Mouse (Mus musculus) heart, embryonic 10.5 days (tissue): ENCODE measurements around the gene Krtap9-3. TPM values are rescaled to one million over a fixed set of nuclear protein-coding genes. Genes with fewer than 3 reads are reported as not detected.

Experiments used
- DNase-seq: peaks from one replicate; pipeline ENCODE4 v3.0.0-alpha.2; 2017; ENCODE audit warnings: low spot score
- H3K27ac ChIP-seq: fragments of 300-500 bp; sonication (generic); 2 replicates; pipeline ENCODE4 v1.5.1; 2016; ENCODE audit warnings: mild to moderate bottlenecking
- H3K27me3 ChIP-seq: fragments of 300-500 bp; sonication (generic); 2 replicates; pipeline ENCODE4 v1.6.1; 2016; ENCODE audit warnings: mild to moderate bottlenecking; ENCODE audit not compliant: poor library complexity, insufficient read depth, severe bottlenecking
- H3K36me3 ChIP-seq: fragments of 300-500 bp; sonication (generic); 2 replicates; pipeline ENCODE4 v1.6.1; 2016; ENCODE audit warnings: mild to moderate bottlenecking, moderate library complexity
- H3K4me1 ChIP-seq: fragments of 300-500 bp; sonication (generic); 2 replicates; pipeline ENCODE4 v1.6.1; 2016; ENCODE audit warnings: mild to moderate bottlenecking
- H3K4me3 ChIP-seq: fragments of 300-500 bp; sonication (generic); 2 replicates; pipeline ENCODE4 v1.5.1; 2016; ENCODE audit warnings: mild to moderate bottlenecking, moderate library complexity
- H3K9me3 ChIP-seq: fragments of 300-500 bp; sonication (generic); 2 replicates; pipeline ENCODE4 v1.6.1; 2016; ENCODE audit warnings: mild to moderate bottlenecking, moderate library complexity
- WGBS: fragments of 180-500 bp; shearing (Covaris S2); methylation state at CpG from one replicate; pipeline ENCODE4 v1.1.7; 2016; 5-methylcytosine and 5-hydroxymethylcytosine counted together
- polyA plus RNA-seq: library from polyadenylated mRNA; unstranded; fragments of >200 nt; fragmentation: Nextera tagmentation; extraction: Ambion mirVana; gene quantifications from 2 replicates; pipeline ENCODE4 v1.2.1, GENCODE M21; 2016

Gene Krtap9-3
- polyA plus RNA-seq, 1 experiment from 2014 or later = not detected

DNA sequence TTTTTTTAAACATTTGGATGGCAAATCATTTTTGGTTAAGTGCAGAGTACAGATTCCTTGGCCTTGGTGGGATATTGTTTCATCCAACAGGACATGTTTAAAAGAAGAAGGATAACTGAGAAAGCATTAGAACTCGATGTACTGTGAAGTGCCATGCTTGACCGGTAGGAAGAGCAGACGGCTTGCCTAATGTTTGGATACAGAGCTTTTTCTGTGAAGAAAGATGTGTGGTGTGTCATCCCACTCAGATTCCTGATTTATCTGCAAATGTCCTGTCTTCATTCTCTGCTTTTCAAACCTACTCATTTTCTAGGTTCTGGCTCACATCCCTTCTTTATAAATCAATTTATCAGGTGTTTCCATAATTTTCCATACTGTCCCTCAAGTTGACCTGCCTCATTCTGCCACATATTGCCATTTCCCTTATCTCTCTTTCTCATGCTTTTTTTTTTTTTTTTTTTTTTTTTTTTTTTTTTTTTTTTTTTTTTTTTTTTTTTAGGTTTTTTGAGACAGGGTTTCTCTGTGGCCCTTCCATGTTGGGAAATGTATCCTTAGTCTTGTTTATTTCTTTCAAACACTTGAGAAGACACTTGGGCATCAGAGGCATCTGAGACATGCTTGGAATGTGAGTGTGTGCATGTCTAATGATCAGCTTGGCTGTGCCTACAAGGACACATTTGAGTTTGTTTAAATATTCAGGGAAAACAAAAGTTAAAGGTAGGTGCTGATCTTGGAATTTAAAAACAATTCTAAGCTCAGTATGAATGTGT is 39.7 kb downstream of the Krtap9-3 start:
- 75% methylated on average over 3 of the region's 3 CpGs for WGBS
- no peak for DNase-seq
- Histone ChIP-seq H3K27me3 (no peaks in the 10 kb centered on the region), H3K9me3 (no peaks in the 10 kb centered on the region), H3K4me3 (no peak overlapping the region), H3K36me3 (no peaks in the 10 kb centered on the region), H3K27ac (no peak overlapping the region), H3K4me1 (no peaks in the 10 kb centered on the region)

DNA sequence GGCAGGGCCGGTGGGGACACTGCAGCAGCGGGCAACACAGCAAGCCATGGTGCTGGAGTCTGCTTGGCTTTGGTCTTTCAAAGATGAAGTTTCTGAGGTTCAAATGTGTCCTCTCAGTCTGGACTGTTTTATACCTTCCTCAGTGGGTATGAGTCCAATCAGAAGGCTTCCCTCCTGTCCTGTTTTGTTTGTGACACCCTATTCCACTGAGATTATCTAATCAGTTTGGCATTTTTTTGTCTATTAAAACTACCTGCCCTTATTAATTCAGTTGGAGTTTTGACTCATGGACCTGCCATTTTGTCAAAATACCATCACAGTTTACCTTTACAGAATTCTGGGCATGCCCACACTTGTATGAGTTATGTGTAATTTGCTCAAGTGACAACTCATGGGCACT is 41.2 kb downstream of the Krtap9-3 start, which contains the start of gene Krtap3-2:
Gene Krtap3-2 (minus strand): TSS at position 101 of the 400 bp plus-strand sequence.
- 83% methylated on average over 1 of the region's 2 CpGs for WGBS
- Histone ChIP-seq H3K27ac (no peak within 1 kb of the TSS), H3K9me3 (no peaks in the 10 kb centered on the region)

DNA sequence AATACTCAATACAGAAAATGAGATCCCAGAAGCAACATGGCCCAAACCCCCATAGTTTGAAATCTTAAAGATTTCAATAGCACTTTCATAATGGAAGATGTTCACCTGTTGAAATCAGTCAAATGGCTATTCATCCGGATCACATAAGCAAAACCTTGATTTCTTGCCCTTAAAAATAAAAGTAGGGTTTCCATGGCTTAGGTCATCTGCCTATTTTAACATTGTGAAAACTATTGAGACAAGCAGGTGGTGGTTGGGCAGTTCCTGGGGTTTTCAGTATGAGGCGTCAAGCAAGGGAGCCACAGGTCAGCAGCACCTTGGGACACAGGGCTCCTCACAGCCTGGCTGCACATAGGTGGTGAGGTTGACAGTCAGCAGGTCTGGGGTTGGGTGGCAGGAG is 41.7 kb downstream of the Krtap9-3 start:
- H3K36me3 ChIP-seq = no peaks in the 10 kb centered on the region
- H3K27ac ChIP-seq = no peak overlapping the region
- no peaks in the 10 kb centered on the region for H3K27me3 ChIP-seq
- H3K4me1 ChIP-seq = no peaks in the 10 kb centered on the region
- no peak for DNase-seq
- WGBS = 75% methylated on average over 2 of the region's 2 CpGs
- no peaks in the 10 kb centered on the region for H3K9me3 ChIP-seq
- H3K4me3 ChIP-seq = no peak overlapping the region

More for the DNA sequence above, 41.2 kb downstream of the Krtap9-3 start, which contains the start of gene Krtap3-2:
- no peaks in the 10 kb centered on the region for H3K27me3 ChIP-seq
- H3K4me1 ChIP-seq = no peaks in the 10 kb centered on the region
- no peak within 1 kb of the TSS for H3K4me3 ChIP-seq
- H3K36me3 ChIP-seq = no peaks in the 10 kb centered on the region
- no peak for DNase-seq

DNA sequence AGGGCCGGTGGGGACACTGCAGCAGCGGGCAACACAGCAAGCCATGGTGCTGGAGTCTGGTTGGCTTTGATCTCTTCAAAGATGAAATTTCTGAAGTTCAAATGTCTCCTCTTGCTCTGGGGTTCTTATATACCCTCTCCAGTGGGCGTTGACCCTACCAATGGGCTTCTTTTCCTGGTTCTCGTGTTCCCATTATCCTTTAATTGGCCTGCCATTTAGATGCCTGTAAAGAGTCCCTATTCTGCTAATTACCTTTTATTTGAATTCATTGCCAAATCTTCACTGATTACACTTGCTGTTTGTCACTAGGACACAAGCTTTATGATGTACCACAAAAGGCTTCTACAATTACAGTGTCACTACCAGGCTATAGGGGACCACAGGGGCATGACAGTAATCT is 47.1 kb downstream of the Krtap9-3 start, which contains the start of gene Krtap3-3:
Gene Krtap3-3 (minus strand): TSS at position 101 of the 400 bp plus-strand sequence.
- no peaks in the 10 kb centered on the region for H3K27me3 ChIP-seq
- no peak within 1 kb of the TSS for H3K4me3 ChIP-seq
- WGBS = 61% methylated on average over 4 of the region's 4 CpGs
- no peaks in the 10 kb centered on the region for H3K36me3 ChIP-seq
- H3K27ac ChIP-seq = no peak within 1 kb of the TSS
- H3K4me1 ChIP-seq = no peaks in the 10 kb centered on the region
- H3K9me3 ChIP-seq = no peaks in the 10 kb centered on the region
- no peak for DNase-seq

DNA sequence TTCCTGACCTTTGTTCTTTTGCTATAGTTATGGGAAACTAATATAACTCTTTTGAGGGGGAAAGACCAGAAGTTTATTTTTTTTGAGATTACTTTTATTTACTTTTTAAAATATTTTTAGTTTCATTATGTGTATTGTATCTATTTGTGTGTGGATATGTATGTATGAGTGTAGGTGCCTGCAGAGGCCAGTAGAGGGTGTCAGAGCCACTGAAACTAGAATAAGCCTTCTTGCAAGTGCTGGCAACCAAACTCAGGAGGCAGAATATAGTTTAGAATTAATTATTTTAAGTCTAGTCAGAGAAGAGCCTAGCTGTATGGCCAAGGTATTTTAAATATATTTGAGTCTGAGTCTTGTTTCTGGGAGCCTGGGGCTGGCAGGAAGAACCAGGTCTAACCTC is 50.0 kb downstream of the Krtap9-3 start:
- Histone ChIP-seq H3K4me1 (no peaks in the 10 kb centered on the region), H3K27ac (no peak overlapping the region)

More for the DNA sequence above, 50.0 kb downstream of the Krtap9-3 start:
- Histone ChIP-seq H3K4me3 (no peak overlapping the region), H3K27me3 (no peaks in the 10 kb centered on the region), H3K9me3 (no peaks in the 10 kb centered on the region), H3K36me3 (no peaks in the 10 kb centered on the region)
- DNase-seq = no peak

Other genes with a start within 250 kb of the Krtap9-3 start
- not detected in 2 replicates for gene Krt27, start 247.0 kb downstream of the Krtap9-3 start, polyA plus RNA-seq
- 0.20 and 0.39 TPM in 2 replicates for gene Krt28, start 223.2 kb downstream of the Krtap9-3 start, polyA plus RNA-seq
- gene Krt10, start 208.7 kb downstream of the Krtap9-3 start, polyA plus RNA-seq = 11.4 and 14.6 TPM in 2 replicates
- not detected in 2 replicates for gene Krt12, start 175.8 kb downstream of the Krtap9-3 start, polyA plus RNA-seq
- gene Krt20, start 160.0 kb downstream of the Krtap9-3 start, polyA plus RNA-seq = 6.6 and 9.5 TPM in 2 replicates
- gene Krt23, start 105.0 kb downstream of the Krtap9-3 start, polyA plus RNA-seq = 0.15 and 0.38 TPM in 2 replicates
- gene Krt39, start 76.8 kb downstream of the Krtap9-3 start, polyA plus RNA-seq = not detected in 2 replicates
- not detected in 2 replicates for gene Krt40, start 54.9 kb downstream of the Krtap9-3 start, polyA plus RNA-seq
- not detected in 2 replicates for gene Krtap3-3, start 47.2 kb downstream of the Krtap9-3 start, polyA plus RNA-seq
- gene Krtap3-2, start 41.3 kb downstream of the Krtap9-3 start, polyA plus RNA-seq = not detected in 2 replicates
- not detected in 2 replicates for gene Gm11939, start 38.6 kb downstream of the Krtap9-3 start, polyA plus RNA-seq
- gene Krtap3-1, start 31.5 kb downstream of the Krtap9-3 start, polyA plus RNA-seq = not detected in 2 replicates
- not detected in 2 replicates for gene Krtap1-5, start 17.1 kb downstream of the Krtap9-3 start, polyA plus RNA-seq
- not detected in 2 replicates for gene Krtap1-4, start 14.5 kb downstream of the Krtap9-3 start, polyA plus RNA-seq
- not detected in 2 replicates for gene Krtap1-3, start 6.8 kb downstream of the Krtap9-3 start, polyA plus RNA-seq
- gene Gm11938, start 5.2 kb upstream of the Krtap9-3 start, polyA plus RNA-seq = not detected in 2 replicates
- gene Gm11937, start 12.1 kb upstream of the Krtap9-3 start, polyA plus RNA-seq = not detected in 2 replicates
- gene Krtap2-4, start 16.7 kb upstream of the Krtap9-3 start, polyA plus RNA-seq = not detected in 2 replicates
- not detected in 2 replicates for gene Gm11562, start 22.3 kb upstream of the Krtap9-3 start, polyA plus RNA-seq
- gene Krtap4-1, start 30.1 kb upstream of the Krtap9-3 start, polyA plus RNA-seq = not detected in 2 replicates
- not detected in 2 replicates for gene Krtap4-2, start 37.0 kb upstream of the Krtap9-3 start, polyA plus RNA-seq
- not detected in 2 replicates for gene Krtap4-7, start 46.0 kb upstream of the Krtap9-3 start, polyA plus RNA-seq
- gene Gm11555, start 52.1 kb upstream of the Krtap9-3 start, polyA plus RNA-seq = not detected in 2 replicates
- not detected in 2 replicates for gene Gm11563, start 60.9 kb upstream of the Krtap9-3 start, polyA plus RNA-seq
- gene Krtap4-6, start 67.9 kb upstream of the Krtap9-3 start, polyA plus RNA-seq = not detected in 2 replicates
- gene Gm14190, start 92.6 kb upstream of the Krtap9-3 start, polyA plus RNA-seq = not detected in 2 replicates
- not detected in 2 replicates for gene Gm14180, start 136.2 kb upstream of the Krtap9-3 start, polyA plus RNA-seq
- not detected in 2 replicates for gene Gm11595, start 174.8 kb upstream of the Krtap9-3 start, polyA plus RNA-seq
- not detected in 2 replicates for gene Krtap4-8, start 182.6 kb upstream of the Krtap9-3 start, polyA plus RNA-seq
- gene Krtap4-9, start 187.1 kb upstream of the Krtap9-3 start, polyA plus RNA-seq = not detected in 2 replicates
- not detected in 2 replicates for gene Gm11596, start 195.4 kb upstream of the Krtap9-3 start, polyA plus RNA-seq
- not detected in 2 replicates for gene Gm11569, start 200.8 kb upstream of the Krtap9-3 start, polyA plus RNA-seq
- gene Gm11554, start 206.3 kb upstream of the Krtap9-3 start, polyA plus RNA-seq = not detected in 2 replicates
- not detected in 2 replicates for gene Krtap4-13, start 211.8 kb upstream of the Krtap9-3 start, polyA plus RNA-seq
- gene Gm11564, start 217.6 kb upstream of the Krtap9-3 start, polyA plus RNA-seq = not detected in 2 replicates
- not detected in 2 replicates for gene 2300003K06Rik, start 240.0 kb upstream of the Krtap9-3 start, polyA plus RNA-seq